Mouse (Mus musculus) hindbrain, embryonic 16.5 days (tissue): ENCODE measurements around the gene Msi2. TPM values are rescaled to one million over a fixed set of nuclear protein-coding genes. Genes with fewer than 3 reads are reported as not detected.
A peak's percentile ranks its signal among the peaks of the same experiment; 100 is the strongest.

Source experiments
- ATAC-seq: fragments of 200-750 bp; cut with Nextera tagmentation; 2 replicates; pipeline ENCODE4 v1.8.0; 2017; ENCODE audit warnings: moderate TSS enrichment, moderate library complexity
- H3K27ac ChIP-seq: fragments of 300-500 bp; sonication (generic); 2 replicates; pipeline ENCODE4 v1.5.1; 2014; ENCODE audit warnings: low read depth, mild to moderate bottlenecking, control low read depth, low read length, moderate library complexity
- H3K27me3 ChIP-seq: fragments of 300-500 bp; sonication (generic); replicated peaks from 2 replicates; pipeline ENCODE4 v1.6.1; 2014; ENCODE audit warnings: low read length; ENCODE audit not compliant: control insufficient read depth, insufficient read depth
- H3K36me3 ChIP-seq: fragments of 300-500 bp; sonication (generic); 2 replicates; pipeline ENCODE4 v1.6.1; 2014; ENCODE audit warnings: mild to moderate bottlenecking, low read length, moderate library complexity, mixed read lengths; ENCODE audit not compliant: control insufficient read depth, insufficient read depth
- H3K4me1 ChIP-seq: fragments of 300-500 bp; sonication (generic); 2 replicates; pipeline ENCODE4 v1.6.1; 2014; ENCODE audit warnings: low read depth, low read length; ENCODE audit not compliant: control insufficient read depth, insufficient read depth
- H3K4me2 ChIP-seq: fragments of 300-500 bp; sonication (generic); 2 replicates; pipeline ENCODE4 v1.6.1; 2014; ENCODE audit warnings: mild to moderate bottlenecking, low read length, control low read depth, moderate library complexity
- H3K4me3 ChIP-seq: fragments of 300-500 bp; sonication (generic); 2 replicates; pipeline ENCODE4 v1.5.1; 2014; ENCODE audit warnings: mild to moderate bottlenecking, low read length, control low read depth, moderate library complexity
- H3K9ac ChIP-seq: fragments of 300-500 bp; sonication (generic); 2 replicates; pipeline ENCODE4 v1.6.1; 2014; ENCODE audit warnings: low read depth, mild to moderate bottlenecking, control low read depth, low read length, moderate library complexity
- H3K9me3 ChIP-seq: fragments of 300-500 bp; sonication (generic); 2 replicates; pipeline ENCODE4 v1.6.1; 2014; ENCODE audit warnings: mild to moderate bottlenecking, low read length, moderate library complexity; ENCODE audit not compliant: control insufficient read depth
- WGBS: fragments of 180-500 bp; shearing (Covaris S2); extraction: QIAGEN DNeasy Blood & Tissue Kit; methylation state at CpG from one replicate; pipeline ENCODE4 v1.1.7; 2014; 5-methylcytosine and 5-hydroxymethylcytosine counted together
- polyA plus RNA-seq: library from polyadenylated mRNA; unstranded; fragments of >200 nt; fragmentation: Nextera tagmentation; extraction: Ambion mirVana; gene quantifications from 2 replicates; pipeline ENCODE4 v1.2.1, GENCODE M21; 2015

Gene Msi2
- polyA plus RNA-seq, 1 experiment from 2014 or later = 31.0 TPM

GRCm38 (mm10) chr11:88481092-88481601, 237.2 kb downstream of the Msi2 start:
- peaks cover 40% of the 10 kb centered on the region for H3K4me1 ChIP-seq
- H3K9me3 ChIP-seq = no peaks in the 10 kb centered on the region
- no peaks in the 10 kb centered on the region for H3K36me3 ChIP-seq
- ATAC-seq = peak; percentile 37
- H3K4me2 ChIP-seq = peak overlapping the region; percentile 36
- WGBS = 22% methylated on average over 9 of the region's 9 CpGs
- no peaks in the 10 kb centered on the region for H3K27me3 ChIP-seq
- H3K9ac ChIP-seq = 0 out of 2 replicates have a peak overlapping the region, but pooled peaks have one; percentile 12
- H3K27ac ChIP-seq = peak overlapping the region; percentile 90
- H3K4me3 ChIP-seq = no peak overlapping the region

GRCm38 (mm10) chr11:88479498-88479897, 238.8 kb downstream of the Msi2 start:
- WGBS = 59% methylated on average over 5 of the region's 5 CpGs
- no peak overlapping the region for H3K4me2 ChIP-seq
- H3K9ac ChIP-seq = no peak overlapping the region
- H3K27ac ChIP-seq = no peak overlapping the region
- no peak overlapping the region for H3K4me3 ChIP-seq
- ATAC-seq = no peak
- H3K9me3 ChIP-seq = no peaks in the 10 kb centered on the region
- no peaks in the 10 kb centered on the region for H3K36me3 ChIP-seq
- H3K4me1 ChIP-seq = peaks cover 40% of the 10 kb centered on the region
- no peaks in the 10 kb centered on the region for H3K27me3 ChIP-seq

GRCm38 (mm10) chr11:88474889-88475440, 243.3 kb downstream of the Msi2 start:
- Histone ChIP-seq H3K9me3 (no peaks in the 10 kb centered on the region), H3K9ac (no peak overlapping the region), H3K4me3 (no peak overlapping the region), H3K36me3 (no peaks in the 10 kb centered on the region), H3K27me3 (no peaks in the 10 kb centered on the region), H3K4me2 (no peak overlapping the region), H3K27ac (peak overlapping the region; percentile 72), H3K4me1 (peaks cover 36% of the 10 kb centered on the region)
- ATAC-seq = peak; percentile 63
- WGBS = 67% methylated on average over 4 of the region's 4 CpGs

GRCm38 (mm10) chr11:88472731-88473130, 245.6 kb downstream of the Msi2 start:
- 26% methylated on average over 8 of the region's 8 CpGs for WGBS
- Histone ChIP-seq H3K9ac (no peak overlapping the region), H3K27ac (peak overlapping the region; percentile 55), H3K4me2 (no peak overlapping the region), H3K4me3 (no peak overlapping the region), H3K36me3 (no peaks in the 10 kb centered on the region), H3K9me3 (no peaks in the 10 kb centered on the region), H3K27me3 (no peaks in the 10 kb centered on the region), H3K4me1 (peaks cover 40% of the 10 kb centered on the region)
- ATAC-seq = no peak

- 17% methylated on average over 12 of the region's 12 CpGs for WGBS
- no peak overlapping the region for H3K4me2 ChIP-seq
- H3K36me3 ChIP-seq = no peaks in the 10 kb centered on the region
- no peak overlapping the region for H3K9ac ChIP-seq
- H3K4me3 ChIP-seq = no peak overlapping the region
- ATAC-seq = peak; percentile 88
- H3K27ac ChIP-seq = peak overlapping the region; percentile 55
- H3K9me3 ChIP-seq = no peaks in the 10 kb centered on the region
- H3K27me3 ChIP-seq = no peaks in the 10 kb centered on the region
- peaks cover 43% of the 10 kb centered on the region for H3K4me1 ChIP-seq
Measured at GRCm38 (mm10) chr11:88471981-88472647, 246.2 kb downstream of the Msi2 start.

- no peak overlapping the region for H3K4me2 ChIP-seq
- no peak overlapping the region for H3K4me3 ChIP-seq
- no peaks in the 10 kb centered on the region for H3K27me3 ChIP-seq
- no peak for ATAC-seq
- no peaks in the 10 kb centered on the region for H3K36me3 ChIP-seq
- no peaks in the 10 kb centered on the region for H3K9me3 ChIP-seq
- no peak overlapping the region for H3K9ac ChIP-seq
- H3K4me1 ChIP-seq = peaks cover 38% of the 10 kb centered on the region
- H3K27ac ChIP-seq = peak overlapping the region; percentile 9; the same call in 1 of the 2 replicates
Measured at GRCm38 (mm10) chr11:88470599-88470998, 247.7 kb downstream of the Msi2 start.

- no peak overlapping the region for H3K4me2 ChIP-seq
- H3K9me3 ChIP-seq = no peaks in the 10 kb centered on the region
- H3K36me3 ChIP-seq = no peaks in the 10 kb centered on the region
- H3K9ac ChIP-seq = no peak overlapping the region
- no peaks in the 10 kb centered on the region for H3K27me3 ChIP-seq
- H3K4me1 ChIP-seq = peaks cover 34% of the 10 kb centered on the region
- no peak overlapping the region for H3K27ac ChIP-seq
- ATAC-seq = no peak
- H3K4me3 ChIP-seq = no peak overlapping the region
Measured at GRCm38 (mm10) chr11:88468996-88469395, 249.3 kb downstream of the Msi2 start.

- no peaks in the 10 kb centered on the region for H3K27me3 ChIP-seq
- peaks cover 36% of the 10 kb centered on the region for H3K4me1 ChIP-seq
- no peak overlapping the region for H3K4me2 ChIP-seq
- 37% methylated on average over 18 of the region's 18 CpGs for WGBS
- no peak overlapping the region for H3K4me3 ChIP-seq
- H3K9me3 ChIP-seq = no peaks in the 10 kb centered on the region
- H3K27ac ChIP-seq = peak overlapping the region; percentile 3; the same call in 1 of the 2 replicates
- no peaks in the 10 kb centered on the region for H3K36me3 ChIP-seq
- no peak for ATAC-seq
- H3K9ac ChIP-seq = peak overlapping the region; percentile 7; the same call in 1 of the 2 replicates
Measured at GRCm38 (mm10) chr11:88467498-88468245, 250.6 kb downstream of the Msi2 start.

GRCm38 (mm10) chr11:88463951-88464350, 254.4 kb downstream of the Msi2 start:
- no peaks in the 10 kb centered on the region for H3K36me3 ChIP-seq
- ATAC-seq = no peak
- no peaks in the 10 kb centered on the region for H3K9me3 ChIP-seq
- no peak overlapping the region for H3K4me3 ChIP-seq
- no peak overlapping the region for H3K27ac ChIP-seq
- H3K4me2 ChIP-seq = no peak overlapping the region
- peaks cover 44% of the 10 kb centered on the region for H3K4me1 ChIP-seq
- WGBS = 67% methylated on average over 6 of the region's 6 CpGs
- no peaks in the 10 kb centered on the region for H3K27me3 ChIP-seq
- no peak overlapping the region for H3K9ac ChIP-seq
